Mouse (Mus musculus): ENCODE measurements around the gene Memo1.

Memo1 gene

GRCm38 (mm10) chr17:74294426-74295025 is 795 bp downstream of the Memo1 start:
- in situ Hi-C loops (cut with MboI, MseI), result loop anchor here (25.0 kb wide), 1 partner anchor 1268 kb away; the partner anchor contains the start of gene Fam98a

DNA sequence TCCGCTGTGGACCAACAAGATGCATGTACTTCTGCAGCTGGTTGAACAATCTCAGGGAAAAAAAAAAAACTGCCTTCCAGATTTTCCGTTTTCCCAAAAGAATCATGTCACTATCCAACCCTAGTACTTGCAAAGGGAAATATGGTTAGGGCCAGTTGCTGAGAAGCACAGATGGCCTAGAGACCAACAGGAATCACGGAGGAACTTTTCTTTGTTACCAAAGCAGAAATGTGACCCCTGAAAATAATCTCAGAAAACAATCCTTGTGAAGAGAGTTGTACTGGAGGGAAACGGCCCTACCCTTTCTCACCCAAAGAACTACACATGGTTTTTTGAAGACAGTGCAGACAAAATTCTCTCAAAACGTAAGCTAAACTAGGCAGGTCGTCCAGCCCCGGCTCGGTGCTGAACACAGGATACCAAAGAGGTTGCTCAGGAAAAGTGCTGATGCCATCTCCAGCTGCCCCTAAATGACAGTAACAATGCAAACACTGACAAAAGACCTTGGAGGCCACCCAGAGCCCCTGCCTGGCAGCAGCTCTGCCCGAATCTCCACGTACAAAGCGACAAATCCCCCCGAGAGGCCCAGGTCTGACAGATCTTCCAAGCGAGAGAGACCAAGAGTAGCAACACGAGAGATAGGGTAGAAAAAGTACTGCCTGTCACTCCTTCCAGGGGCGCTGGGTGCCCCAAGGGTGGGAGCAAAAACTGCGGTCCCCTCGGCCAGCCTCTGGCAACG is 1.5 kb downstream of the Memo1 start:
- in situ Hi-C loops (cut with MboI, MseI), result loop anchor here (25.0 kb wide), 1 partner anchor 1268 kb away; the partner anchor contains the start of gene Fam98a

- in situ Hi-C loops (cut with MboI, MseI), result loop anchor here (25.0 kb wide), 1 partner anchor 1270 kb away; the partner anchor contains the start of gene Fam98a
Measured at GRCm38 (mm10) chr17:74291640-74292361, 3.5 kb downstream of the Memo1 start.

- in situ Hi-C loops (cut with MboI, MseI), result loop anchor here (25.0 kb wide), 1 partner anchor 1271 kb away; the partner anchor contains the start of gene Fam98a
Measured at GRCm38 (mm10) chr17:74290869-74291268, 4.5 kb downstream of the Memo1 start.

DNA sequence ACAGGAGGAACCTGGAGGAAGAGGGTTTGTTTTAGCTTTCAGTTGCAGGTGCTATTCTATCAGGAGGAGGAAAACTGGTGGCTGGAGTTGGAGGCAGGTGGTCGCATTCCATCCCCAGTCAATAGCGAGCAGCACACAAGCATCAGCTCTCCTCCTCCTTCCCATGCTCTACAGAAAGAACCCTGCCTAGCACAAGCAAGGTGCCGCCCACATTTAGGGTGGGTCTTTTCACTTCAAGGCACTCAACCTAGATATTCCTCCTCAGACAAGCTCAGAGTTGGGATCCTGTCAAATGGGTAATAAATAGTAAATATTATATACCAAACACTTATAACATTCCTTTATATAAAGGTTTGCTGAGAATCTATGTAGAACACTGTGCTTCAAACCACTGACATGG is 5.1 kb downstream of the Memo1 start:
- in situ Hi-C loops (cut with MboI, MseI), result loop anchor here (25.0 kb wide), 1 partner anchor 1272 kb away; the partner anchor contains the start of gene Fam98a

- in situ Hi-C loops (cut with MboI, MseI), result loop anchor here (25.0 kb wide), 1 partner anchor 1274 kb away; the partner anchor contains the start of gene Fam98a
Measured at GRCm38 (mm10) chr17:74288626-74289025, 6.7 kb downstream of the Memo1 start.

GRCm38 (mm10) chr17:74286140-74286730 is 9.1 kb downstream of the Memo1 start:
- in situ Hi-C loops (cut with MboI, MseI), result loop anchor here (25.0 kb wide), 1 partner anchor 1276 kb away; the partner anchor contains the start of gene Fam98a

DNA sequence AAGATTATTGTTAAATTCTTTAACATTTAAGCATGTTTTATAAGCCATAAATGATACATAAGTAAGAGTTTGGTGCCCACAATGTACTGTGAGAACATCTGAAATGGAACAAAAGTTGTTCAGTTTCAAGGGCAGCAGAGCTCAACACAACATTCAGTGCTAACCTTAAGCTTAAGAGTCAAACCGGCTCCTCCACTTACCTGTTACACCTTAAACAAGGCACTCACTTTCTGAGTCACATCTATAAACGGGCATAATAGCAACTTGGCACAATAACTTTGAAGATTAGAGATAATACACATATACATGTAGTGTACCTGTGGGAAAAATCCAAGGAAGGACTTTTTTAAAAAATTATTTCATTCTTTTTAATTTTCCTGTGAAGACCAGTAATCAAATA is 9.6 kb downstream of the Memo1 start:
- in situ Hi-C loops (cut with MboI, MseI), result loop anchor here (25.0 kb wide), 1 partner anchor 1277 kb away; the partner anchor contains the start of gene Fam98a

- in situ Hi-C loops (cut with MboI, MseI), result loop anchor here (25.0 kb wide), 1 partner anchor 1278 kb away; the partner anchor contains the start of gene Fam98a
Measured at GRCm38 (mm10) chr17:74284397-74285115, 10.8 kb downstream of the Memo1 start.

- in situ Hi-C loops (cut with MboI, MseI), result loop anchor here (25.0 kb wide), 1 partner anchor 1280 kb away; the partner anchor contains the start of gene Fam98a
Measured at GRCm38 (mm10) chr17:74282024-74282423, 13.3 kb downstream of the Memo1 start.

DNA sequence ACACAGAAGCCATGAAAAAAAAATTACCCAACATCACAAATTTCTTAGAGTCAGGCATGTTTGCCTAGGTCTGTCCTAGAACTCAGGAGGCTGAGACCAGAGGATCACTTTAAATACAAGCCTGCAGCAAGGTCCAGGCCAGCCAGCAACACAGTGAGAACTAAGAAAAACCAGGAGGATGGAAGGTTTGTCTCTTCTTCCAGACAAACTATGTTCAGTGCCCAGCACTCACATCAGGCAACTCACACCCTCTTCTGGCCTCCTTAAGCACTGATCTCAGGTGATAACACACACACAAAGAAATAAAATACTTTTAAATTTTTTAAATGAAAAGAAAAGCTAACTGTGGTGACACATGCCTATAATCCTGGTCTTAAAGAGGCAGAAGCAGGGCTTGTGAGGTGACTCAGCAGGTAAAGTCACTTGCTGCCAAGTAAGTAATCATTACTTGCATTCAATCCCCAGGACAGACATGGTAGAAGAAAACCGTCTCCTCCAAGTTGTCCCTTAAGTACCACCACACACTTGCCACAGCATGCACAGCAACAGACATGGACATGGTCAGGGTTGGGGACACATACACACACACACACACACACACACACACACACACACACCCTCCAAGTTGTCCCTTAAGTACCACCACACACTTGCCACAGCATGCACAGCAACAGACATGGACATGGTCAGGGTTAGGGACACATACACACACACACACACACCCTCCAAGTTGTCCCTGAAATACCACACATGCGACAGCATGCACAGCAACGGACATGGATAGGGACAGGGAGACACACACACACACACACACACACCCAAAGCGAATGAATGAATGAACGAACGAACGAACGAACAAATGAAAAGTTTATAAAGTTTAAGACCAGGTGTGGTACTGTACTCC is 16.1 kb downstream of the Memo1 start:
- in situ Hi-C loops (cut with MboI, MseI), result loop anchor here (25.0 kb wide), 1 partner anchor 1283 kb away; the partner anchor contains the start of gene Fam98a

DNA sequence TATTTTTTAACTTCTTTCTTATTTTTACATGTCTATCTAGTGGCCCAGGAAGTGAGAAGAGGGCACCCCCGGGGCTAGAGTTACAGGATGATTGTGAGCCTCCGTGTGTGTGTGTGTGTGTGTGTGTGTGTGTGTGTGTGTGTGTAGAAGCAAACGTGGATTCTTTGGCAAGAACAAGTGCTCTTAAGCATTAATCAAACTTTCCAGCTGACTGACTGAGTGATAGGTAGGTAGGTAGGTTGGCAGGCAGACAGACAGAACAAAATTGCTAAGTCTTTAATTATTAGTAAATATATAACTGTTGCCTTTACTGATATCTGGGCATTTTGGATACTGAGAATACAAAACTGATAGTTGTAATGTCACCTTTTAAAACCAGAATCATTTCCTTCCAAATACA is 20.9 kb downstream of the Memo1 start:
- in situ Hi-C loops (cut with MboI, MseI), result no loop called here

DNA sequence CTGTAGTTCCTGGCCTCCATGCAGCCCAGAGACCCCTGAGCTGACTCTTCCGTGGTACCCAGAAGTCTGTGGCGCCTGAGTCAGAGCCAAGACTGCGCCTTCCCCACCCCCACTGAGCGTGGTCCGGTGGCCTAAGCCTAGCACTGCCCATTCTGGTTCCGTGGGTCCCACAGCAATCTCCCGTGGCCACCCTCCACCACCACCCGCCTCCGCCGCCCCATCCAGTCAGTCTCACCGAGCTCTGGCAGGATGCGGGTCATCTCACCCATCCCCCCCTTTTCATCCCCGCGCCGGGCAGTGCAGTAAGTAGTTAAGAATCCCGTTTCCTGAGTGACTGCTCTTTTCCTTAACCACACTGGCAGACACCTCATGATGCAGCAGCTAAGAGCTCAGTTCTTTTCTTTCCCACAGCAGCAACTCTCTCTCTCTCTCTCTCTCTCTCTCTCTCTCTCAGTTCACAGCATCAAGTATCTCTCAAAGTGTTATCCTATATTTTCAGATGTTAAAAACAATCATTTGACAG is 22.6 kb downstream of the Memo1 start:
- in situ Hi-C loops (cut with MboI, MseI), result no loop called here

DNA sequence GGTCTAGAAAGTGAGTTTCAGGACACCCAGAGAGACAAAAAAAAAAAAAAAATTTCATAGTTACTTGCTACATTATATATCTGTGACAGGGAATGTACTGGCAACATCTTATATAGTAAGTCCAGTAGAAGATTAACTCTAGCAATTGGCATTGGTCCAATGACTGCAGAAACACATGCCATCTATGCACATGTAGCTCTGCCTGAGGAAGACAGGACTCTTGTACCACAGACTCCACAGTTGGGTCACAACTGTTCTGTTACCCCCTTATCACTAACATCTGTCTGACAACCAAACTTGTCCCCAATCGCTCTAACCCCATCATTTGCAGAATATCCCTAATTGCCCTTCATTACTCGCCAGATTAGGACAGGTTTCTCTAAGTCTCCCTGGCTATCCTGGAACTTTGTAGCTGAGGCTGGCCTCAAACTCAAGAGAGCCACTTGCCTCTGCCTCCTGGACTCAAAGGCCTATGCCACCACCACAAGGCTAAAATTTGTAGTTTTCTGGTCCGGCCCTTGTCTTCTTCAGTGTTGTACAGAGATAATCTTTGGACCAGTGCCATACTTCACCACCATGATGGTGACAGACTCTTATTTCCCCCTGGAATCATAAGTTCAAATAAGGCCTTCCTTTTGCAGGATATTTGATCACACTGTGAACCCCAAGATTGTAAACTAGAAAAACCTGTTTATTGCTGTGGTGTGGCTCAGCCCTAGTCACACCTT is 23.6 kb downstream of the Memo1 start:
- in situ Hi-C loops (cut with MboI, MseI), result no loop called here

DNA sequence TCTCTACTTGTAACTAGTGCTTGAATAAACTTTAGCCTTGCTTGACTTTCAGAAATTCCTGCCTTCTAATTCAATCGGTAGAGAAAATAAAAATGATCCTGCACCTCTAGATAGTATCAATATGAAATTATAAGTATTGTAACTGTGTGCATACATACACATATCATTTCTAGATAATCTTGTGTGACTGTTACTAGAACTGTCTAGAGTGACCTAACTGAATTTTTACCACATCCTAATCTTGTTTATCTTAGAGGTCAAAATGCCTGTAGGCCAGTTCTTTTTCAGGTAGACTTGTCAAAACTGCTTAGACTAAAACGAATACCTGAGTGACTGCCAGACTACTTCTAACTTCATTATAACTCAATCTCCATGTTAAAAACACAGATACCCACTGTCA is 25.1 kb downstream of the Memo1 start:
- in situ Hi-C loops (cut with MboI, MseI), result no loop called here

GRCm38 (mm10) chr17:74267415-74268180 is 27.7 kb downstream of the Memo1 start:
- in situ Hi-C loops (cut with MboI, MseI), result no loop called here

DNA sequence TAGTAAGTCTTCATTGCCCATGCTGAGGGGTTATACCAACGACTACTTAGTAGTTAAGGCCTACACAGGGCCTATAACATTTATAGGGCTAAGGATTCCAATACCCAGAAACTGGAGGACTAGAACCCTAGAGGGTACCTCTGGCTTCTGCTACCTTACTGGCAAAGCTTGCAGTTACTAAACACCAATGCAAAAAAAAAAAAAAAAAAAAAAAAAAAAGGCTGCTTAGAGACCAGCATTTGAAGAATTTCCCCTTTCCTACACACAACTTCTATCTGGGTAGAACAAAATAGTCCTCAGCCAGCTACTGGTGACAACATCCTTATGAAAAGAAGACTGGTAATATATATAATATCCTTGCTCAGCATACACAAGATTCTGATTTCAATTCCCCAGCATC is 29.7 kb downstream of the Memo1 start:
- in situ Hi-C loops (cut with MboI, MseI), result no loop called here

DNA sequence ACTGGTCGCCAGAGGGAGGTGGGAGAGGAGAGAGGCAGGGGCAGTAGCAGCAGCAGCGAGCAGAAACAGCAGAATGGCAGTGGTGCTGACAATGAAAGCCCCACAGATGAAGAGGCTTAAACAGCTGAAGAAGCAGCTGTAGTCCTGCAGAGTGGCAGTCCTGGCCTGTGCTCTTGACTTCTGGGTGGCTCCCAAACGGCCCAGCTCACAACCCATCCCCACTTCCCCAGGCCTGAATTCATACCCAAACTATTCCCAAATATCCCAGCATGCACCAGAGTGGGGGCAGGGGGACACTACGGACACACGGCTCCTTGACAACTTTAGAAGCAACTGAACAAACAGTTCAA is 30.2 kb downstream of the Memo1 start:
- in situ Hi-C loops (cut with MboI, MseI), result no loop called here

Data from T-helper 2 cell (primary cell).